Mouse (Mus musculus) adrenal gland, adult (tissue): Measurements from ENCODE around the gene Mdp1.

Source experiments
- DNase-seq, 2 experiments: peaks; one replicate each; pipeline ENCODE4 v3.0.0; 2022 to 2023; ENCODE audit warnings: low spot score in 1 of 2; ENCODE audit not compliant: inconsistent age in 2 of 2

The Mdp1 gene

GRCm38 (mm10) chr14:55659960-55660573 lies at the start of gene Mdp1:
Gene Mdp1 (minus strand): TSS chr14:55660508.
- DNase-seq: peak; percentile 85 to 92

- DNase-seq: no peak
These were observed 49.2 kb upstream of the Mdp1 start for GRCm38 (mm10) chr14:55709509-55709908.

- no peak for DNase-seq
These were observed 47.1 kb upstream of the Mdp1 start for GRCm38 (mm10) chr14:55707397-55707796.

- no peak for DNase-seq
These were observed 45.8 kb upstream of the Mdp1 start for GRCm38 (mm10) chr14:55706051-55706600.

GRCm38 (mm10) chr14:55702761-55703160 lies 42.5 kb upstream of the Mdp1 start:
- no peak for DNase-seq

- DNase-seq: no peak
These were observed 40.8 kb upstream of the Mdp1 start for GRCm38 (mm10) chr14:55701131-55701530.

GRCm38 (mm10) chr14:55697226-55697625 lies 36.9 kb upstream of the Mdp1 start:
- no peak for DNase-seq

GRCm38 (mm10) chr14:55689433-55689832 lies 29.1 kb upstream of the Mdp1 start:
- DNase-seq: no peak

- no peak for DNase-seq
These were observed 21.8 kb upstream of the Mdp1 start for GRCm38 (mm10) chr14:55682118-55682493.

GRCm38 (mm10) chr14:55681160-55682117 lies 21.1 kb upstream of the Mdp1 start, which contains the start of gene Tinf2:
Gene Tinf2 (minus strand): TSS chr14:55681820.
- peak; percentile 95 to 98 for DNase-seq

GRCm38 (mm10) chr14:55677615-55678014 lies 17.3 kb upstream of the Mdp1 start:
- no peak for DNase-seq

GRCm38 (mm10) chr14:55672741-55673060 lies 12.4 kb upstream of the Mdp1 start:
- DNase-seq: no peak

GRCm38 (mm10) chr14:55671833-55672740 lies 11.8 kb upstream of the Mdp1 start, which contains the start of the genes Gmpr2 and Nedd8:
Gene Gmpr2 (plus strand): TSS chr14:55671941.
Gene Nedd8 (minus strand): TSS chr14:55672124.
- DNase-seq: peak; percentile 93 to 99

GRCm38 (mm10) chr14:55671486-55671832 lies 11.2 kb upstream of the Mdp1 start:
- no peak for DNase-seq

- DNase-seq: no peak
These were observed 328 bp upstream of the Mdp1 start for GRCm38 (mm10) chr14:55660636-55661035.

- peak; percentile 83 to 90 for DNase-seq
These were observed 2.3 kb downstream of the Mdp1 start for GRCm38 (mm10) chr14:55658011-55658410.

- DNase-seq: no peak
These were observed 3.4 kb downstream of the Mdp1 start for GRCm38 (mm10) chr14:55656935-55657334.

- DNase-seq: no peak
These were observed 8.8 kb downstream of the Mdp1 start for GRCm38 (mm10) chr14:55651528-55651927.

GRCm38 (mm10) chr14:55649884-55650283 lies 10.4 kb downstream of the Mdp1 start, which contains the start of gene Tssk4:
Gene Tssk4 (plus strand): TSS chr14:55650184.
- DNase-seq: no peak

- peak in 1 of 2 experiments; percentile 69 for DNase-seq
These were observed 15.9 kb downstream of the Mdp1 start for GRCm38 (mm10) chr14:55644261-55644888.
